Mouse (Mus musculus) hindbrain, embryonic 14.5 days (tissue): Measurements from ENCODE around the gene Fam129c. TPM values are rescaled to one million over a fixed set of nuclear protein-coding genes. Genes with fewer than 3 reads are reported as not detected.

Source experiments
- ATAC-seq: fragments of 200-750 bp; cut with Nextera tagmentation; 2 replicates; pipeline ENCODE4 v1.8.0; 2017; ENCODE audit warnings: moderate number of reproducible peaks, mild to moderate bottlenecking, moderate TSS enrichment, moderate library complexity; ENCODE audit not compliant: low FRiP score
- DNase-seq: peaks from one replicate; pipeline ENCODE4 v3.0.0-alpha.2; 2015; ENCODE audit warnings: low spot score
- H3K27ac ChIP-seq: fragments of 300-500 bp; sonication (generic); 2 replicates; pipeline ENCODE4 v1.5.1; 2014; ENCODE audit warnings: mild to moderate bottlenecking, moderate library complexity
- H3K27me3 ChIP-seq: fragments of 300-500 bp; sonication (generic); 2 replicates; pipeline ENCODE4 v1.6.1; 2014; ENCODE audit warnings: mild to moderate bottlenecking, low read length, mixed read lengths; ENCODE audit not compliant: control insufficient read depth, insufficient read depth
- H3K36me3 ChIP-seq: fragments of 300-500 bp; sonication (generic); replicated peaks from 2 replicates; pipeline ENCODE4 v1.6.1; 2014; ENCODE audit not compliant: control insufficient read depth, insufficient read depth
- H3K4me1 ChIP-seq: fragments of 300-500 bp; sonication (generic); replicated peaks from 2 replicates; pipeline ENCODE4 v1.6.1; 2014; ENCODE audit warnings: antibody characterized with exemption, low read length, mixed read lengths; ENCODE audit not compliant: control insufficient read depth, insufficient read depth
- H3K4me2 ChIP-seq: fragments of 300-500 bp; sonication (generic); replicated peaks from 2 replicates; pipeline ENCODE4 v1.6.1; 2014; ENCODE audit warnings: mild to moderate bottlenecking, moderate library complexity
- H3K4me3 ChIP-seq: fragments of 300-500 bp; sonication (generic); replicated peaks from 2 replicates; pipeline ENCODE4 v1.5.1; 2014; ENCODE audit warnings: mild to moderate bottlenecking, low read length
- H3K9ac ChIP-seq: fragments of 300-500 bp; sonication (generic); 2 replicates; pipeline ENCODE4 v1.6.1; 2014
- H3K9me3 ChIP-seq: fragments of 300-500 bp; sonication (generic); 2 replicates; pipeline ENCODE4 v1.6.1; 2016; ENCODE audit warnings: low read length; ENCODE audit not compliant: control insufficient read depth
- WGBS: fragments of 180-500 bp; shearing (Covaris S2); extraction: QIAGEN DNeasy Blood & Tissue Kit; methylation state at CpG from one replicate; pipeline ENCODE4 v1.1.7; 2014; 5-methylcytosine and 5-hydroxymethylcytosine counted together
- polyA plus RNA-seq: library from polyadenylated mRNA; unstranded; fragments of >200 nt; fragmentation: Nextera tagmentation; extraction: Ambion mirVana; gene quantifications from 2 replicates; pipeline ENCODE4 v1.2.1, GENCODE M21; 2014

Fam129c gene
- polyA plus RNA-seq, 1 experiment from 2014 or later = 5.2 TPM

DNA sequence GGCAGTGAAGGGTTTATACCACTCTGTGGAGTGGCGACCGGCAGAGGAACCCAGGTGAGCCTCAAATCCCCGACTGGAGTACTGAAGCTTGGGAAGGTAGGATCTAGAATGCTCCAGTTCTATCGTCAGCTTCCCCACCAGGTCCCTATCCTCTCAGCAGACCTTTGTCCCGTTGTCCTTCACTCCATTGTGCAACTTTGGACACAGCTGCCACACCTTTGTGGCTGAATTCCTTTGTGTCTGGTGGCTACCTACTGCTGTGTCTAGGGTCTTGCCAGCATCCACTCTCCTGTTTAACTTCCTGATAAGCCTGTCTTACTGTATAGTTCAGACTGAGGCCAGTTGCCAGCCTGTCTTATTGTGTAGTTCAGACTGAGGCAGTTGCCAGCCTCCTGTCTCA, 14.7 kb downstream of the Fam129c start:
- Histone ChIP-seq H3K27me3 (no peaks in the 10 kb centered on the region), H3K36me3 (peaks cover 42% of the 10 kb centered on the region), H3K27ac (0 out of 2 replicates have a peak overlapping the region, but pooled peaks have one; percentile 89), H3K4me3 (peak overlapping the region; percentile 71), H3K4me1 (peaks cover 10% of the 10 kb centered on the region), H3K9me3 (no peaks in the 10 kb centered on the region), H3K4me2 (peak overlapping the region; percentile 69), H3K9ac (peak overlapping the region; percentile 79)
- ATAC-seq = no peak
- no peak for DNase-seq
- WGBS = 43% methylated on average over 5 of the region's 5 CpGs

DNA sequence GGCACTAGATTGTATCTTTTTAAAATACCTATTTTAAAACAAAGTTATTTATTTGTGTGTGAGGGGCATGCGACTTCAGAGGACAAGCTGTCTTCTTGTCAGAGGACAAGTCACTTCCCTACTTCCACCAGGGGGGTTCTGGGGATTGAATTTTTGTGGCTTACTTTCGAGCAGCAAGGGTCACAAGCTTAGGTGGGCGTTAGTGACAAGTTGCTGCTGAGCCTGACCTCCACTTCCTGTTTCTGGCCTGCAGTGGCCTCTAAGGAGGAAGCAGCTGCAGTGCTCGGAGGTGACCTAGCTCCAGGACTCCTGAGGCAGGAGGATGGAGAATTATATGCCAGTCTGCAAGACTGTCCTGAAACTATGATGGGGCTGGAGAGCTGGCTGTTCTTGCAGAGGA, 16.0 kb downstream of the Fam129c start:
- 80% methylated on average over 4 of the region's 4 CpGs for WGBS
- H3K9me3 ChIP-seq = no peaks in the 10 kb centered on the region
- H3K9ac ChIP-seq = no peak overlapping the region

DNA sequence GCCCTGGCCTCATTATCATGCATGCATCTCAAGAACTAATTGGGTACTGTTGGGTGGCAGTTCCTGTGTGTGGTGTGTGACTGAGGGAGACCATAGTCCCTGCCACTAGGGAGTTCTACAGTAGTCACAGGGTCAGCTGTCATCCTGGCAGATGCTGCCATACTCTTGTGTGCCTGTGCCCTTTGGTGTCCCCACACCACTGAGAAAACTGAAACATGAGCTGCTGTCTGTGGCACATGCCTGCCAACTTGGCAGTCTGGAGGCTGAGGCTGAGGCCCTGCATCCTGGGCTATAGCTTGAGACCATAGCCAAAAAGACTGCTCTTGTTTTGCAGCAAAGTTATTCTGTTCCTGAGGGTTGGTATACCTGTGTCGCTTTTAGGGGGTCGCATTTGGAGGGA, 22.3 kb downstream of the Fam129c start:
- Histone ChIP-seq H3K27ac (no peak overlapping the region), H3K27me3 (no peaks in the 10 kb centered on the region), H3K9ac (no peak overlapping the region), H3K4me2 (no peak overlapping the region), H3K36me3 (peaks cover 100% of the 10 kb centered on the region), H3K9me3 (no peaks in the 10 kb centered on the region), H3K4me1 (no peaks in the 10 kb centered on the region), H3K4me3 (no peak overlapping the region)
- ATAC-seq (no peak), DNase-seq (no peak)
- 97% methylated on average over 2 of the region's 2 CpGs for WGBS

More for the DNA sequence above, 16.0 kb downstream of the Fam129c start:
- H3K27ac ChIP-seq = no peak overlapping the region
- H3K4me3 ChIP-seq = no peak overlapping the region
- H3K36me3 ChIP-seq = peaks cover 55% of the 10 kb centered on the region
- H3K4me2 ChIP-seq = no peak overlapping the region
- no peak for DNase-seq
- no peak for ATAC-seq
- H3K27me3 ChIP-seq = no peaks in the 10 kb centered on the region
- peaks cover 10% of the 10 kb centered on the region for H3K4me1 ChIP-seq

DNA sequence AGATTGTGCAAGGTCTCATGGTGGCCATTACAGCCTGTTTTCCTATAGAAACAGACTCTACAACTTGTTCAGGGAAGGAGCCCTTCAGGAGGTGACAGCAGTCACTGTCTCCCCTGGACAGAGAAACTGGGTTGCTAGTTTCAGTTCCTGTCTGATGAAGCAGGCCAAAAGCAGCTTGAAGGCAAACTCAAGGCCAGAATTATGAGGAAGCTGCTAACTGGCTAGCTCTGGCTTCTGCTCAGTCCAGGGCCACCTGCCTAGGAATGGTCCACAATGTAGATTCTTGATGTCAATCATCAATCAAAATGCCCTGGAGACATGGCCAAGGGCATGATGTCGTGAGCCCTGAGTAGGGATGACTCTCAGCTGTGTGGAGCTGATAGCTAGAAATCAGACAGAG, 27.6 kb downstream of the Fam129c start:
- Histone ChIP-seq H3K4me1 (peaks cover 15% of the 10 kb centered on the region), H3K4me2 (no peak overlapping the region), H3K9me3 (no peaks in the 10 kb centered on the region), H3K27me3 (0 out of 2 replicates have a peak, but pooled peaks cover under 1% of the 10 kb centered on the region), H3K9ac (no peak overlapping the region), H3K27ac (no peak overlapping the region), H3K4me3 (no peak overlapping the region), H3K36me3 (peaks cover 53% of the 10 kb centered on the region)
- 70% methylated on average over 1 of the region's 1 CpGs for WGBS
- no peak for DNase-seq
- ATAC-seq = no peak

DNA sequence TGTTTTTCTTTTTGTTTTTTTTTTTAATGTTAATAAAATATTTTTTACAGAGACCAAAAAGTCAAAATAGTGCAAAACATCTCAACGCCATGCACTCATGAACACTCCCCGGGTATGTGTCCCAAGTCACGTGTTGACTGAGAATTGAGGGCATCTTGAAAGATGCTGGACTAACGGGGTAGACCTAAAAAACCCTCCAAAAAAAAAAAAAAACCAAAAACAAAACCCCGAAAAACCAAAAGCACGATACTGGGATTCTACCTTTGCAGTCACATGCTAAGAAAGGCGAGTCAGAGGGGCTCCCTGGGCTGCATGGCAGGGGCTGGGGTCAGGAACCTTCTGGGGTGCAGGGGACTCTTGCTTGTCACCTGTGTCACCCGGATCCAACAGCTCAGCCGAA, 29.3 kb downstream of the Fam129c start:
- Histone ChIP-seq H3K4me2 (no peak overlapping the region), H3K9ac (no peak overlapping the region), H3K4me1 (peaks cover 16% of the 10 kb centered on the region), H3K27ac (no peak overlapping the region), H3K27me3 (peaks cover 9% of the 10 kb centered on the region; the same call in 1 of the 2 replicates), H3K36me3 (peaks cover 36% of the 10 kb centered on the region), H3K9me3 (no peaks in the 10 kb centered on the region), H3K4me3 (no peak overlapping the region)
- ATAC-seq = no peak
- DNase-seq = no peak
- 86% methylated on average over 9 of the region's 9 CpGs for WGBS

DNA sequence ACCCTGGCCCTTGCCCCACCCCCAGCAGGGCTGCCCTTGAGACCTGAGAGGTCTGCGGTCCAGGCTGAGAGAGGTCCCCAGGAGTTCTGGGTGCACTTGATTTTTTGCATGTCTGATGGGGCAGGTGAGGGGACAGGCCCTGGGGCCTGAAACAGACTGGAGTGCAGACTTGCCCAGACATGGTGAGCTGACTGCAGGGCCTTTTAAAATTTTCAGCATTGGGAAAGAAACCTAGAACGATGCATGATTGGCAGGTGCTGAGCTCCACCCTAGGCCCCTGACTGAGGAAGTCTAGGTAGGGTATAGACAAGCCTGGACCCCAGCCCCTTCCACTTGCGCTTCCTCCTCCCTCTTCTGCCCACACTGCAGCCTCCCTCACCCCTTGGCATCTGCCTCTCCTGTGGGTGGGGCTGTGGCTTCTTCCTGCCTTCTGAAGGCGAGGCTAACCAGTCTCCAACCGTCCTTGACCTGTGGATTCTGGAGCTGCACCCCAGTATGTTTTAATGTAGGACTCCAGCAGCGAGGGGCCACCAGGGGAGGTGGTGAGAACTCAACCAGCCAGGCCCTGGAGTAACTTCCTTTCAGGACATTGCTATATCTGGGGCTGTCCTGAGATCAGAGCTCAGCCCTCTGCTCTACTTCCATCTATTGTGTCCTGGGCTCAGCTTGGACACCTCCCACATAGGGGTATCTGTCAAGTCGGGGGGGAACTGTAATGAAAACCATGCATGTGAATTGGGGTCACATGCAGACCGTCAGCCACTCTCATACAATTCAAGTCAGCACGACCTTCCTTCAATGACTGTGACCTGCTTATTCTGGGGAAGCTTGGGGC, 30.0 kb downstream of the Fam129c start:
- H3K27ac ChIP-seq = no peak overlapping the region
- no peak overlapping the region for H3K4me2 ChIP-seq
- ATAC-seq (no peak), DNase-seq (no peak)
- H3K4me3 ChIP-seq = no peak overlapping the region
- WGBS = 53% methylated on average over 9 of the region's 9 CpGs
- H3K36me3 ChIP-seq = peaks cover 29% of the 10 kb centered on the region
- H3K9me3 ChIP-seq = no peaks in the 10 kb centered on the region
- H3K9ac ChIP-seq = no peak overlapping the region
- H3K27me3 ChIP-seq = peaks cover 9% of the 10 kb centered on the region; the same call in 1 of the 2 replicates
- H3K4me1 ChIP-seq = peaks cover 16% of the 10 kb centered on the region

DNA sequence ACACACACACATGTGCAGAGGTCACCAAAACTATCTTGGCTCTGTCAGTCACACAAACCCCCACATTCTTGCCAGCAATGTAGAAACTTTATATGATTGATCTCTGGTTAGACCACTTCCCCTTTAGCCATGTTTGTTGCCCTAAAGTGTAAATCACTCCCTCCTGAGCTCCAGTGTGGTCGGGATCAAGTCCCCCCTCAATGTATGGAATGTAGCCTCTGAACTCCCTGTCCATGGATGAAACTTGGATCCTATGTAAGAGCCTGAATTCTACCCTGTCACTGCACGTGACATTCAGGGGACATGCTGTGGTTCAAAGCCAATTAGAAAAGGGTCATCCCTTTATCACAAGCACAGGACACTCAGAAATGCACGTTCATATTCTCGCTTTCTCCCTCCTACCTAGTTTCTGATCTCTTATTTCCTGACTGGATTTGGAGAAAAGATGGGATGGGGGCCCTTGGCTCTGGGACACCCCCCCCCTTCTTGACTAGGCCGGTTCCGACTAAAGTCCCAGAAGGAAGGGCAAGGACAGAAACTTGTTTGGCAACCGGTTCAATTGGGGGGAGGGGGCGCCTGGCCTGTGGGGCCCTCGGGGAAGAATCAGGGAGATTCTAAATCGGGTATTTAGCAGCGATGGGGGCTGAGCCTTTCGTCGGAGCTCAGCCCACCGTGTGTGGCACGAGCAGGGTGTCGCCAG, 31.1 kb downstream of the Fam129c start:
- H3K4me2 ChIP-seq = peak overlapping the region; percentile 88
- ATAC-seq = no peak
- DNase-seq = no peak
- WGBS = 9% methylated on average over 16 of the region's 16 CpGs
- H3K9me3 ChIP-seq = 0 out of 2 replicates have a peak, but pooled peaks cover 3% of the 10 kb centered on the region
- H3K27me3 ChIP-seq = peaks cover 9% of the 10 kb centered on the region
- H3K4me3 ChIP-seq = peak overlapping the region; percentile 43
- H3K27ac ChIP-seq = peak overlapping the region; percentile 68
- peak overlapping the region; percentile 68 for H3K9ac ChIP-seq
- H3K4me1 ChIP-seq = peaks cover 16% of the 10 kb centered on the region
- peaks cover 25% of the 10 kb centered on the region for H3K36me3 ChIP-seq

DNA sequence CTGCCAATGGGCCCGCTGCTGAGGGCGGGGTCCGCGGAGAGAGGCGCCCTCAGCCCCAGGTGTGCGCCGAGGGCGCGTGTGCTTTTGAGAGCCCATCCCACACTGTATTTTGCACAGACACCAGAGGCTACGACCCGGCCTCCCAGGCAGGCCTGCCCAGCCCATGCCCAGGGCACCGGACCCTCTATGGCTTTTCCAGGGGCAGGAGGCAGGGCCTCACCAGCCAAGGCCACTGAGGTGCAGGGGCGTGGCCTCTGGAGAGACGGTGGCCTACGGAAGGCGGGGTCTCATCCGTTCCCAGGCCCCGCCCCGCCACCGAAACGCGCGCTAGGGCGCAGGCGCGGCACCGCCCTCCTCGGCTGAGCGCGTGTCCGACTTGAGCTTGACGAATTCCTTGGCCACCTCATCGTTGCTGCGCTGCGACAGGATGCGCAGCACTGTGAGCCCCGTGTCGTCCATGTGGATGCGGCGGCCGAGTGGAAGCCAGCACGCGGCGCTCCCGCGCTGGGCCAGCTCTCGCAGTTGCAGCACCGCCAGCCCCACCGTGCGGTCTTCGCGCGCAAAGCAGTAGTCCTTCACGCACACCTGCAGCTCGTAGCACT, 31.7 kb downstream of the Fam129c start:
- Histone ChIP-seq H3K4me2 (peak overlapping the region; percentile 88), H3K9me3 (0 out of 2 replicates have a peak, but pooled peaks cover 3% of the 10 kb centered on the region), H3K4me1 (peaks cover 16% of the 10 kb centered on the region), H3K27ac (peak overlapping the region; percentile 68), H3K36me3 (peaks cover 18% of the 10 kb centered on the region), H3K27me3 (peaks cover 16% of the 10 kb centered on the region), H3K9ac (peak overlapping the region; percentile 68), H3K4me3 (peak overlapping the region; percentile 43)
- DNase-seq (peak; percentile 90), ATAC-seq (peak; percentile 89)
- under 1% methylated on average over 55 of the region's 55 CpGs for WGBS

DNA sequence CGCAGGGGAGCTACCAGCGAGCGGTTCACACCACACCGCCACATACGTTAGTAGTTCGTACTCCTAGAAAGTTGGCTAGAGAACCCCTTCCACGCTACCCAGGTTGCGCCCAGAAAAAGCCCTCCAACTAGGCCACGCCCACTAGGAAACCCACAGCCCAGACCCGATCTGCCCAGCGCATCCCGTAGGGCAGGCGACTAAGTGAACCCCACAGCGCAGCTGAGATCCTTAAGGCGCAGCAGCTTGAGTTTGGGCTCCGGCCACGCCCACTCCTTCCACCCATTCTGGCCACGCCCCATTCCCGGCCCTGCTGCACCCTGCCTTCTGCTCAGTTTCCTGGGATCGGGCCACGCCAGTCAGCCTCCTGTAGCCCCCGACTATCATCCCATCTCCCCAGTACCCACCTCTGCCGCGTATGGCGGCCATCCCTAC, 32.3 kb downstream of the Fam129c start:
- peak overlapping the region; percentile 43 for H3K4me3 ChIP-seq
- DNase-seq = no peak
- H3K9ac ChIP-seq = peak overlapping the region; percentile 68
- peak overlapping the region; percentile 68 for H3K27ac ChIP-seq
- 0 out of 2 replicates have a peak, but pooled peaks cover 3% of the 10 kb centered on the region for H3K9me3 ChIP-seq
- H3K4me2 ChIP-seq = peak overlapping the region; percentile 88
- peaks cover 21% of the 10 kb centered on the region for H3K4me1 ChIP-seq
- ATAC-seq = peak; percentile 35
- peaks cover 16% of the 10 kb centered on the region for H3K27me3 ChIP-seq
- WGBS = 3% methylated on average over 25 of the region's 25 CpGs
- peaks cover 12% of the 10 kb centered on the region for H3K36me3 ChIP-seq
